Mouse (Mus musculus) embryonic facial prominence, embryonic 10.5 days (tissue): Measurements from ENCODE around the gene Scgb2b17. TPM values are rescaled to one million over a fixed set of nuclear protein-coding genes. Genes with fewer than 3 reads are reported as not detected.
"Not testable (repeated sequence)": the region's sequence is repeated elsewhere in the genome, so short reads cannot be mapped to it uniquely, and the experiment has no call there.

Experiments used
- DNase-seq: peaks from one replicate; pipeline ENCODE4 v3.0.0-alpha.2; 2017; ENCODE audit warnings: low spot score
- H3K27ac ChIP-seq: fragments of 300-500 bp; sonication (generic); replicated peaks from 2 replicates; pipeline ENCODE4 v1.5.1; 2016; ENCODE audit warnings: mild to moderate bottlenecking
- H3K27me3 ChIP-seq: fragments of 300-500 bp; sonication (generic); replicated peaks from 2 replicates; pipeline ENCODE4 v1.6.1; 2016; ENCODE audit warnings: low read depth, mild to moderate bottlenecking; ENCODE audit not compliant: poor library complexity, severe bottlenecking
- H3K36me3 ChIP-seq: fragments of 300-500 bp; sonication (generic); replicated peaks from 2 replicates; pipeline ENCODE4 v1.6.1; 2016; ENCODE audit warnings: mild to moderate bottlenecking, moderate library complexity
- H3K4me1 ChIP-seq: fragments of 300-500 bp; sonication (generic); 2 replicates; pipeline ENCODE4 v1.6.1; 2016
- H3K4me3 ChIP-seq: fragments of 300-500 bp; sonication (generic); 2 replicates; pipeline ENCODE4 v1.5.1; 2016; ENCODE audit warnings: mild to moderate bottlenecking, moderate library complexity
- H3K9me3 ChIP-seq: fragments of 300-500 bp; sonication (generic); 2 replicates; pipeline ENCODE4 v1.6.1; 2016; ENCODE audit warnings: mild to moderate bottlenecking
- polyA plus RNA-seq: library from polyadenylated mRNA; unstranded; fragments of >200 nt; fragmentation: Nextera tagmentation; extraction: Ambion mirVana; gene quantifications from 2 replicates; pipeline ENCODE4 v1.2.1, GENCODE M21; 2016

Gene Scgb2b17
- polyA plus RNA-seq: not detected in 2 replicates

DNA sequence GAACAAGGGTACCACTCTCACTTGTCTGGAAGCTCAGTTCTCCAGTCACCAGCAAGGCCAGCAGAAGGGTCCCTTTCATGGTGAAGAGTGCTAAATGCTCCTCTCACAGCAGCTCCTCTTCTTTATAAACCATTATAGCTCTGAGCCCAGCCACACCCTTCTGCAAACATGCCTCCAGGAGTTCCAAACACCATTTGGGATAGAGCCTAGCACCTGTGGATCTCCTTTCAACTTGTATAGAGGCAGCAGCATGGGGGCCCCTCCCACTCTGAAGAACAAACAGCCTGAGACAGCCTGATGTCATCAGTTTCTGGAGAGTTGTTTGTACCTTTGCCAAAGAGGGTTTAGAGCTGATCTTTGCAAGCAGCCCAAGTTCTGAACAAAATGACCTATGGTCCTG lies at the start of gene Scgb2b17:
TSS of gene Scgb2b17 (minus strand) at position 101 of the 400 bp plus-strand sequence.
- H3K36me3 ChIP-seq, DNase-seq, H3K27ac ChIP-seq, H3K4me1 ChIP-seq, H3K4me3 ChIP-seq, H3K27me3 ChIP-seq, H3K9me3 ChIP-seq: not testable (repeated sequence)

DNA sequence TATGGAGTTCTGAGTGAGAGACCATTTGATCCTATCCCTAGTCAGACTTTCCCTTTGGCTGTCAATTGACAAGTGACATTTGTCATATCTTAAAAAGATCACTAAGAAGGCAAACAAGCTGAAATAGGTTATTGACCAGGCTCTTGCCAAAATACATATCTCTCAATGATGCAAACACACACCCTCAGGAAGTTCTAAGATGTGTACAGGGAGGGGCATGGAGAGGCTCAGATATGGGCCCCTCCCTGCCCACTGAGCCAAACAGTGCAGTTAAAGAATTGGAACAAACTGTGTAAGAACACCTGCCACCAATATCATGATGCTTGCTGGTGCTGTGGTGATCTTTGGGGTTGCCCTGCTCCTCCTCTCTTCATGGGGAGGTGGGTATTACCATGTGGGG lies 6.8 kb upstream of the Scgb2b17 start, which contains the start of gene Scgb1b17:
TSS of gene Scgb1b17 (plus strand) at position 301 of the 400 bp plus-strand sequence.
- H3K27ac ChIP-seq, DNase-seq, H3K9me3 ChIP-seq, H3K4me3 ChIP-seq, H3K27me3 ChIP-seq, H3K4me1 ChIP-seq, H3K36me3 ChIP-seq: not testable (repeated sequence)

Other genes with a start within 250 kb of the Scgb2b17 start
- not detected in 2 replicates for gene Scgb2b15, start 226.9 kb downstream of the Scgb2b17 start, polyA plus RNA-seq
- gene Scgb1b15, start 220.0 kb downstream of the Scgb2b17 start, polyA plus RNA-seq: not detected in 2 replicates
- not detected in 2 replicates for gene Scgb1b17, start 6.9 kb upstream of the Scgb2b17 start, polyA plus RNA-seq
- gene Scgb2b18, start 117.3 kb upstream of the Scgb2b17 start, polyA plus RNA-seq: not detected in 2 replicates
- gene Scgb1b18, start 129.0 kb upstream of the Scgb2b17 start, polyA plus RNA-seq: not detected in 2 replicates
- gene Scgb2b19, start 223.8 kb upstream of the Scgb2b17 start, polyA plus RNA-seq: not detected in 2 replicates
- not detected in 2 replicates for gene Scgb1b19, start 230.7 kb upstream of the Scgb2b17 start, polyA plus RNA-seq